Mouse (Mus musculus) C2C12 (cell line): ENCODE data around the gene Snx14.

ENCODE experiments used
- CEBPB ChIP-seq: IDR thresholded peaks from one replicate; pipeline ENCODE4 v1.6.1; 2011; ENCODE audit warnings: low read depth, mild to moderate bottlenecking, control low read depth, moderate library complexity
- CTCF ChIP-seq: IDR thresholded peaks from one replicate; pipeline ENCODE4 v1.5.1; 2011; ENCODE audit not compliant: control insufficient read depth, insufficient read depth, insufficient read length
- USF1 ChIP-seq: IDR thresholded peaks from one replicate; pipeline ENCODE4 v1.6.1; 2011; ENCODE audit warnings: low read depth, mild to moderate bottlenecking, control low read depth, moderate library complexity

- TF ChIP-seq CEBPB (no peak), CTCF (no peak), USF1 (no peak)
Measured at GRCm38 (mm10) chr9:88359140-88359539, 79.6 kb downstream of the Snx14 start.
